In the genomic region with DNA sequence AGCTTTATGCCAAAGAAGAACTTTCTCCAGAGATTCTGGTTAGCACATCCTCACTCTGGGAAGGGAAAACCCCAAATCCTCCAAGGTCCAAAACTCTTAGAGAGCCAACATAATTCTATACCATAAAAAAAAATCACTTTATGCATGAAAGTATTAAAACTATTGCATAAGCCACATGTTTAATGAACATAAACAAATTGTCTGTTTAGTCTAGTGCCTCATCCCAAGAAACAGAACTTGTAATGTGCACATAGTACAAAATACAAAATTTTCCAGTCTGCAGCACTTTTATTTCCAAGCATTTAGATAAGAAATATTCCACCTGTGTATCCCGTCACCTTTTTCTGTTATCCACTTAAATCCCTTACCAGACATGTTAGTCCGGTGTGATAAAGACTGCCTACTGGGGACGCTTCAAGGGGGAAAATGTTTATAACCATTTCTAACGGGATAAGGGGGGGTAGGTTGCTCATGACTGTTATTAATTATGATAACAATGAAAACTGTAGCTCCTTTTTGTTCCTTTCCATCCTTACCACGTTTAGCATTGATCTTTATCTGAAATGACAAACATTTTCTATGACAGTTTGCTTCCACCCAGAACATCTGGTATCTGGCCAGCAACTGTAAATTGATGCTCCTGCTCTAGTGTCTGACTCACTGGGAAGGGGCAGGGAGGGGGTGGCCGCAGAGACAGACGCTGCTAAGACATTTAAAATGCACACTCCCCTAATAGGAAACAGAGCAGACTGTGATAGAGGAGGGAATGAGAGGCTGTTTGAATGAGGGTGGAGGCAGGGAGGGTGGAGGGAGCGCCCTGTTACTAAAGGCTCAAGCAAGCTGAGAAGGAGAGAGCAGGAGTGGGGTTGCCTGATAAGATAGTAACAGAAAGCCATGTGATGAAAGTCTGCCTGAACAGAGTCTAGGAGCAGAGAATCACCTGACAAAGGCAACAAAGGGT, we compare ENCODE assay signal across 9 mouse cellular contexts.
DNase-seq lines count a peak whose midpoint lies in the region; ATAC-seq and TF ChIP-seq lines count a peak whose summit lies in the region.
"Had no signal": no experiment of that assay in that cellular context is flagged by ENCODE, and none has a peak within 500 bp of the region (broad histone marks: within the 10 kb centered on the region; RNA-seq: fewer than 3 reads in every experiment).

No protein-coding gene starts in this region.

- H3K4me1 ChIP-seq in hindbrain, embryonic 11.5 days (replicated peaks; ENCODE audit: control insufficient read depth, insufficient read depth, low read length): no peaks in the 10 kb centered on the region
- no peaks in the 10 kb centered on the region for H3K4me1 ChIP-seq in midbrain, embryonic 11.5 days (ENCODE audit: control insufficient read depth, insufficient read depth, low read length)

- no peaks in the 10 kb centered on the region for H3K36me3 ChIP-seq in hindbrain, embryonic 11.5 days (ENCODE audit: control insufficient read depth, insufficient read depth, low read length)
- H3K36me3 ChIP-seq in midbrain, embryonic 11.5 days (ENCODE audit: control insufficient read depth, insufficient read depth, low read length): no peaks in the 10 kb centered on the region

- TF ChIP-seq POLR2A in brain, embryonic 14.5 days (IDR thresholded peaks at IDR 0.05; ENCODE audit: borderline replicate concordance, extremely low read depth, insufficient read depth, insufficient read length, poor library complexity, severe bottlenecking): no peak

- TF ChIP-seq CTCF in brain, embryonic 14.5 days (IDR thresholded peaks at IDR 0.05; ENCODE audit: borderline replicate concordance, extremely low read depth, insufficient read depth, insufficient read length): no peak

- H3K9ac ChIP-seq in hindbrain, embryonic 11.5 days (ENCODE audit: low read depth, low read length): no peak overlapping the region
- no peak overlapping the region for H3K9ac ChIP-seq in midbrain, embryonic 11.5 days (ENCODE audit: low read length)

- 43% methylated on average over 8 of the region's 8 CpGs for WGBS in hindbrain, embryonic 11.5 days
- 60% methylated on average over 8 of the region's 8 CpGs for WGBS in midbrain, embryonic 11.5 days

- DNase-seq in adrenal gland, adult 8-10 months: peak; percentile 7
- DNase-seq in adrenal gland, postnatal 25 days: no peak
- peak; percentile 80 for DNase-seq in brain, embryonic 14.5 days (ENCODE audit: low read depth)
- DNase-seq in hindbrain, embryonic 11.5 days (ENCODE audit: low spot score): no peak
- DNase-seq in midbrain, embryonic 11.5 days (ENCODE audit: low spot score, missing footprints): no peak
- DNase-seq in urinary bladder, adult 2 months (ENCODE audit: low spot score): no peak
- DNase-seq in layer of hippocampus, adult 9-10 months (ENCODE audit: low spot score): no peak
- DNase-seq in thymus, postnatal 36 days: no peak
- DNase-seq: gastrocnemius, postnatal 10 days had no signal

- no peaks in the 10 kb centered on the region for H3K9me3 ChIP-seq in hindbrain, embryonic 11.5 days (ENCODE audit: control insufficient read depth, low read length)
- H3K9me3 ChIP-seq in midbrain, embryonic 11.5 days (ENCODE audit: control insufficient read depth, low read length): no peaks in the 10 kb centered on the region

- no peaks in the 10 kb centered on the region for H3K27me3 ChIP-seq in hindbrain, embryonic 11.5 days (ENCODE audit: control insufficient read depth, insufficient read depth, low read length)
- no peaks in the 10 kb centered on the region for H3K27me3 ChIP-seq in midbrain, embryonic 11.5 days (ENCODE audit: control insufficient read depth, insufficient read depth, low read length)

- peak overlapping the region; percentile 4; the same call in 1 of the 2 replicates for H3K27ac ChIP-seq in hindbrain, embryonic 11.5 days (ENCODE audit: low read depth, low read length)
- H3K27ac ChIP-seq in midbrain, embryonic 11.5 days (ENCODE audit: low read depth, low read length): no peak overlapping the region

- peak; percentile 66 for ATAC-seq in hindbrain, embryonic 11.5 days (ENCODE audit: low FRiP score)
- ATAC-seq in midbrain, embryonic 11.5 days (ENCODE audit: low FRiP score): peak; percentile 54

- H3K4me2 ChIP-seq in hindbrain, embryonic 11.5 days (replicated peaks; ENCODE audit: low read depth, low read length): no peak overlapping the region
- H3K4me2 ChIP-seq in midbrain, embryonic 11.5 days: no peak overlapping the region

- no peak overlapping the region for H3K4me3 ChIP-seq in hindbrain, embryonic 11.5 days (ENCODE audit: low read depth, low read length)
- H3K4me3 ChIP-seq in midbrain, embryonic 11.5 days (ENCODE audit: low read depth, low read length): no peak overlapping the region

Comparison
In these comparisons a context has a peak if more than half of its experiments do, and no peak if none do; other contexts are left out.
1. DNase-seq: peak in adrenal gland, adult 8-10 months (single experiment) and brain, embryonic 14.5 days (single experiment); none in adrenal gland, postnatal 25 days (single experiment), hindbrain, embryonic 11.5 days (single experiment), midbrain, embryonic 11.5 days (single experiment), urinary bladder, adult 2 months (single experiment), layer of hippocampus, adult 9-10 months (single experiment) and thymus, postnatal 36 days (0 of 2).